Mouse (Mus musculus) bone marrow macrophage, adult 2 months (primary cell): ENCODE measurements around the gene Gm12355. TPM values are rescaled to one million over a fixed set of nuclear protein-coding genes. Genes with fewer than 3 reads are reported as not detected.

ENCODE experiments used
- H3K27ac ChIP-seq: 2 replicates; pipeline ENCODE4 v1.5.1; 2012; ENCODE audit warnings: low read depth, low read length; ENCODE audit not compliant: insufficient read depth
- H3K4me1 ChIP-seq: 2 replicates; pipeline ENCODE4 v1.6.1; 2012; ENCODE audit warnings: low read length; ENCODE audit not compliant: control insufficient read depth, insufficient read depth
- H3K4me3 ChIP-seq: 2 replicates; pipeline ENCODE4 v1.5.1; 2012; ENCODE audit warnings: mild to moderate bottlenecking, low read length, moderate library complexity; ENCODE audit not compliant: insufficient read depth
- CTCF ChIP-seq: IDR thresholded peaks from 2 replicates; pipeline ENCODE4 v1.5.1; 2012; ENCODE audit warnings: low read depth, mild to moderate bottlenecking, low read length, moderate library complexity
- POLR2A ChIP-seq: IDR thresholded peaks from 2 replicates; pipeline ENCODE4 v1.6.1; 2012; ENCODE audit warnings: mild to moderate bottlenecking, low read depth, low read length, borderline replicate concordance
- polyA plus RNA-seq: library from polyadenylated mRNA; stranded (reverse); fragments of >200 nt; gene quantifications from 2 replicates; pipeline ENCODE4 v1.2.4, GENCODE M21; 2012; ENCODE audit not compliant: missing spikeins, insufficient read depth, insufficient read length

The Gm12355 gene
- polyA plus RNA-seq, 1 experiment = 9.6 TPM

DNA sequence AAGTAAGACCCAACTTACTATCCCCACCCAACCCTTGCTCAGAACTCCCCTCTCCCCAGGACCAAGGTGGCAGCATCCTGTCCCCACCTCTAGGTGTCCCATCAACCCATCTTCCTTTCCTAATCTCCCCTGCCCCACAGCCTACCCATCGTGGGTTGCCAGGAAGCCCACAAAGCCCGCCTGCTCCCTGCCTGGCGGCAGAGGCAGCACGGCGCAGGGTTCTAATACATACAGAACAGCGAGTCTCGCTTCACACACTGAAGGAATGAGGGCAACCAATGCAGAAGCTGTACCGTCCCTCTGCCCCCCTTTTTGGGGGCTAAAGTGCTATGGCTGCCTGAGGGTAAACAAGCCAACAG is 43.5 kb downstream of the Gm12355 start:
- H3K4me3 ChIP-seq = no peak overlapping the region
- peaks cover 36% of the 10 kb centered on the region for H3K4me1 ChIP-seq
- no peak for TF ChIP-seq POLR2A
- no peak for TF ChIP-seq CTCF
- no peak overlapping the region for H3K27ac ChIP-seq

DNA sequence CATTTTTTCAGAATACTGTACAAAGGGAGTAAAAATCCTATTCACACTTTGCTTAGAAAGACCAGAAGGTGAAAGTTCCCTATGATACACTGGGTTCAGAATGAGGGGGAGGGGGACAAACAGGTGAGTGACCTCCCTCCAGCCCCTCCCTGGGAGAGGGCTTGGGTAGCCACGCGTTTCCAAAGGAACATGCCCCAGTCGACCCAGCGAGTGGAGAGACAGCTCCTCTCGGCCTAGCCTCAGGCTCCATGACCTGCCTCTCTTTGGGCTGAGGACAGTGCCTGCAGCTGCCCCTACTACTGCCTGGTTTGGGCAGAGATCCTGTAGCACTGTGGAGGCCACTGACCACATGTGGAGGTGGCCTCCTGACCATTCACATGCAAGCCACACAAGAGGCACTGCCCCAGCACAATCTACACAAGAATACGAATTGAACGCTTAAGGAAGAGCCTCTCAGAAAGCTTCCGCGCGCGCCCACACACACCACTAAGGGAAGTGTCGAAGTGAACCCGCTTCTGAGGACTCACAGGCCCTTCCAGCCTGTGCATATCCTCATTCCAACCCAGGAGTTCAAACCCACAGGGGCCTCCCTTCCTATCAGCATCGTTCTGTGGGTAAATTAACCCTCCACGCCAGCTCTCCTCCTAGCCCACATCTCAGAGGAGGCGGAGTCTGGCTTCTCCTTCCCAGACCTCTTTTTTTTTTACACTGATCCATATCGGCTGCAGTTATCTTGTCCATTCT is 44.0 kb downstream of the Gm12355 start:
- Histone ChIP-seq H3K27ac (no peak overlapping the region), H3K4me3 (no peak overlapping the region), H3K4me1 (peaks cover 36% of the 10 kb centered on the region)
- TF ChIP-seq CTCF (no peak), POLR2A (no peak)

DNA sequence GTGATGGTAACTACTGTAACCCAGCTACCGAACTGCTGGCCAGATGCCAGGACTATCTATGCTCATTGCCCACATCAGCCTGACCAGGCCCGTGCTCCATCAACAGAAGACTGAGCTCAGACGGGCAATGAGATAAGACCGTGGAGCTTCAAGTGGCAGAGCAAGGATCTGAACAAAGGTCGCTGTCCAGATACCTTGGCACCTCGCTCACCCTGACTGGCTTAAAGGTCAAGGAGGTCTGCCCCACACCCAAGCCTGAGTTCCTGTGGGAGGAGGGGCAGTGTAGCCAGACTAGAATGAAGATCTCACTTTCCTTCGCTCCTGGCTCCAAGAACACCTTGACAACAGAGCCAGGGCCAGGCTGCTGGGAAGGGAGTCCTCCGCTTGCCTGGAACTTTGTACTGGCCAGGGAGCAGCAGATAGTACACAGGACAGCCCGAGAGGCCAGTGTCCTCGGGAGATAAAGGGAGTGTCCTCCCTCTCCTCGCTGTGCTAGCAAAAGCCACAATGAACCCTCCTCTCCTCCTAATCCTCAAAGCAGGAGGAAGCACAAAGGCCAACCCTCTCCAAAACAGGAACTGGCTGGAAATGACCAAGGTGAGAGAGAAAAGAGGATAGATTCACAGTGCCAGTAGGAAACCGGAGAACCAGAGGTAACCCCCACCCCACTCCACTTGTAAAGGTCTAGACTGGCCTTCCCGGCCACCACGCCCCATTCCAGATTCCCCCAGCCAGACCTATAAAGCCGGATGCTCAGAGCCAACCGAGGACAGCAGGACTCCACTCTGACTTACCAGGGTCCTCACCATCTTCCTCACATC is 45.0 kb downstream of the Gm12355 start:
- Histone ChIP-seq H3K27ac (no peak overlapping the region), H3K4me3 (no peak overlapping the region), H3K4me1 (peaks cover 30% of the 10 kb centered on the region)
- TF ChIP-seq CTCF (no peak), POLR2A (no peak)

DNA sequence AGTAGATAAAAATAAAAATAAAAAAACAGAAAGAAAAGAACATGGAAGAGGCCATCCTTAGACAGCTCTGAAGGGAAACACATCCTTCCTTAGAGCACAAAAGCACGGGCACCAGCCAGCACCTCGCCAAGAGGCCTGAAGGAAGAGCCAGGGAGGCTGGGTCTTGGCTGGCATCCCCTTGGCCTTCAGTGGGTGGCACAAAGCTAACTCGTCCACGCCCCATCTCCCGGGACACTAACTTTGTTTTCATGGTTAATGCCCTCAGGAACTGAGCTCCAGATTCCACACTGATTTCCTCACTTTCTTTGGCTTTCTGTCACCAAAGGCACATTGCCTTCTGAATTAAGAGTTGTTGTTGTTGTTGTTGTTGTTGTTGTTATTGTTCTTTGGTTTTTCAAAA is 47.7 kb downstream of the Gm12355 start:
- Histone ChIP-seq H3K4me3 (no peak overlapping the region), H3K4me1 (peaks cover 13% of the 10 kb centered on the region), H3K27ac (no peak overlapping the region)
- no peak for TF ChIP-seq CTCF
- no peak for TF ChIP-seq POLR2A

Other genes with a start within 250 kb of the Gm12355 start
- not detected in 2 replicates for gene Tcap, start 241.8 kb downstream of the Gm12355 start, polyA plus RNA-seq
- gene Pnmt, start 239.2 kb downstream of the Gm12355 start, polyA plus RNA-seq = not detected in 2 replicates
- gene Pgap3, start 225.2 kb downstream of the Gm12355 start, polyA plus RNA-seq = 4.6 and 6.4 TPM in 2 replicates
- gene Erbb2, start 213.2 kb downstream of the Gm12355 start, polyA plus RNA-seq = 0.17 TPM in 1 of 2 replicates, not detected in the other
- gene Mien1, start 186.7 kb downstream of the Gm12355 start, polyA plus RNA-seq = 84.8 and 92.4 TPM in 2 replicates
- gene Grb7, start 179.3 kb downstream of the Gm12355 start, polyA plus RNA-seq = not detected in 2 replicates
- gene Ikzf3, start 79.6 kb downstream of the Gm12355 start, polyA plus RNA-seq = not detected in 2 replicates
- gene Zpbp2, start 74.6 kb downstream of the Gm12355 start, polyA plus RNA-seq = not detected in 2 replicates
- 17.1 and 18.5 TPM in 2 replicates for gene Ormdl3, start 38.3 kb downstream of the Gm12355 start, polyA plus RNA-seq
- gene Lrrc3c, start 27.4 kb downstream of the Gm12355 start, polyA plus RNA-seq = not detected in 2 replicates
- gene Gsdma3, start 699 bp upstream of the Gm12355 start, polyA plus RNA-seq = not detected in 2 replicates
- gene Gsdma2, start 21.1 kb upstream of the Gm12355 start, polyA plus RNA-seq = not detected in 2 replicates
- not detected in 2 replicates for gene Gsdma, start 38.7 kb upstream of the Gm12355 start, polyA plus RNA-seq
- 46.3 and 53.7 TPM in 2 replicates for gene Psmd3, start 56.9 kb upstream of the Gm12355 start, polyA plus RNA-seq
- not detected in 2 replicates for gene Csf3, start 75.6 kb upstream of the Gm12355 start, polyA plus RNA-seq
- gene Med24, start 103.8 kb upstream of the Gm12355 start, polyA plus RNA-seq = 26.9 and 32.2 TPM in 2 replicates
- 20.7 and 23.5 TPM in 2 replicates for gene Thra, start 115.0 kb upstream of the Gm12355 start, polyA plus RNA-seq
- 7.4 and 8.2 TPM in 2 replicates for gene Nr1d1, start 149.7 kb upstream of the Gm12355 start, polyA plus RNA-seq
- gene Msl1, start 169.9 kb upstream of the Gm12355 start, polyA plus RNA-seq = 78.4 and 79.3 TPM in 2 replicates
- gene Casc3, start 179.2 kb upstream of the Gm12355 start, polyA plus RNA-seq = 37.9 and 40.1 TPM in 2 replicates
- gene Rapgefl1, start 211.1 kb upstream of the Gm12355 start, polyA plus RNA-seq = 0.62 and 0.65 TPM in 2 replicates
- gene Wipf2, start 238.0 kb upstream of the Gm12355 start, polyA plus RNA-seq = 16.9 and 20.5 TPM in 2 replicates